Mouse (Mus musculus): ENCODE measurements at regions not wholly inside any gene's neighbourhood (a gene's known extent, or its start where the extent isn't known, plus 50 kb on each side); places are given as distances from the start of the nearest gene placed in this dataset.

DNA sequence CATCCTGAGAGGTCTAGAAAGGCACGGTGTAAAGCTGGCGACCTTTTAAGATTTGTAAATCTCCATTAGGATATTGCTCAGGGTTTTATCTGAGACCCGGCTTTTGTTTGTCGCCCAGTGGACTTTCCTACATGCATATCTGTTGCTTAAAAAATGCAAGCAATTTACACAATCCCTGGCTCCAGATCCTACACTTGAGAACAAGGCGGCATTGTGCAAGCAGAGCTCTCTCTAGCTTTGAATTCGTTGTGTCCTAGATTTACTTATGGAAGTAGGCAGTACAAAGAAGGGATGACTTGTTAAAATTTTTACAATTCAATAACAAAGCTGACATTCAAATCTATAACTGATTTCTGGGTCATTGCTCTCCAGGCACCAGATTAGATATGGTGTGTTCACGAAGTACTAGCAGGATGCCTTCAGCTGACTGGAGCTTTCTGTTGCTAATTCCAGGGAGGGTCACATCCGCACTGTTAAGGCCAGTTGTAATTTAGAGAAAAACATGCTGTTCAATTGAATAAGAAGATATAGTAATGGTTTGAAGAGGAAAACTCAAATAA is 62.2 kb upstream of the Teddm2 start:
- no peak overlapping the region for H3K4me3 ChIP-seq (ENCODE audit: low read depth, low read length)
- 39% methylated on average over 8 of the region's 8 CpGs for WGBS
- H3K27ac ChIP-seq (ENCODE audit: low read depth, low read length) = no peak overlapping the region
- no peaks in the 10 kb centered on the region for H3K9me3 ChIP-seq (ENCODE audit: control insufficient read depth)
- no peak overlapping the region for H3K9ac ChIP-seq (ENCODE audit: low read depth, low read length)
- H3K4me2 ChIP-seq (replicated peaks; ENCODE audit: low read depth) = no peak overlapping the region
- TF ChIP-seq CTCF (IDR thresholded peaks at IDR 0.05; ENCODE audit: low read depth) = no peak
- H3K4me1 ChIP-seq (replicated peaks; ENCODE audit: control insufficient read depth, insufficient read depth, low read length) = no peaks in the 10 kb centered on the region
- H3K36me3 ChIP-seq (ENCODE audit: control insufficient read depth, insufficient read depth) = no peaks in the 10 kb centered on the region
- no peaks in the 10 kb centered on the region for H3K27me3 ChIP-seq (replicated peaks; ENCODE audit: control insufficient read depth, insufficient read depth, low read length)
- no peak for ATAC-seq

DNA sequence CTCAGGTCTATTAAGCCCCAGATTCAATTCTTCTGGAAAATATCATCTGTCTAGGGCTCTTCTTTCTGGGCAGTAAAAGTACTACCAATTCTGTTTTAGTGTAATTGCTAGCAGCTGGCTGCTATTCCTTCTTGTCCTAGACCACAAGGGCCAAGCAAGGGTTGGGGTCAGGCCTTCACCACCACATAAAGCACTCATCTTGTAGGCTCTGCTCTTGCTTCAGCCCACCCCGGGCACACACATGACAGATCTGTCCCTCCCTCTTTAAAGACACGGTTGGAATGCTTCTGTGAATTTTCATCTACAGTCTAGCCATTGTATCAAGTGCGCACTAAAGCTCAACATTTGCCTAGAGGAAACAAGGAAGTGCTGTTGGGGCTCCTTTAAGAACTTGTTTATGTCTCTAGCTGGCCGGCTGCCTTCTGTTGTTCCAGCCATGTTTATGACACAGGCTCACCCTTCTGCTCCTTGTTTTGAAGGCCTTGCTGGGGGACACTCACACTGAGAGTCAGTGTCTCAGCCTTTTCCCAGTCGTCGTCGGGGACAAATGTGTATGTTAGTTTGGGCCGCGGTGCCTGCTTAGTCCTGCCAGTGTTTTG is 63.8 kb upstream of the Teddm2 start:
- Histone ChIP-seq H3K9ac (ENCODE audit: low read depth, low read length) (no peak overlapping the region), H3K27ac (ENCODE audit: low read depth, low read length) (0 out of 2 replicates have a peak overlapping the region, but pooled peaks have one; percentile 54), H3K36me3 (ENCODE audit: control insufficient read depth, insufficient read depth) (no peaks in the 10 kb centered on the region), H3K4me1 (replicated peaks; ENCODE audit: control insufficient read depth, insufficient read depth, low read length) (no peaks in the 10 kb centered on the region), H3K9me3 (ENCODE audit: control insufficient read depth) (no peaks in the 10 kb centered on the region), H3K27me3 (replicated peaks; ENCODE audit: control insufficient read depth, insufficient read depth, low read length) (no peaks in the 10 kb centered on the region), H3K4me2 (replicated peaks; ENCODE audit: low read depth) (no peak overlapping the region), H3K4me3 (ENCODE audit: low read depth, low read length) (no peak overlapping the region)
- WGBS = 53% methylated on average over 9 of the region's 9 CpGs
- ATAC-seq = no peak
- no peak for TF ChIP-seq CTCF (IDR thresholded peaks at IDR 0.05; ENCODE audit: low read depth)

GRCm38 (mm10) chr1:153969401-153969800 is 69.4 kb upstream of the Teddm2 start:
- no peak for TF ChIP-seq CTCF (IDR thresholded peaks at IDR 0.05; ENCODE audit: low read depth)
- no peak for ATAC-seq
- WGBS = 63% methylated on average over 4 of the region's 4 CpGs

DNA sequence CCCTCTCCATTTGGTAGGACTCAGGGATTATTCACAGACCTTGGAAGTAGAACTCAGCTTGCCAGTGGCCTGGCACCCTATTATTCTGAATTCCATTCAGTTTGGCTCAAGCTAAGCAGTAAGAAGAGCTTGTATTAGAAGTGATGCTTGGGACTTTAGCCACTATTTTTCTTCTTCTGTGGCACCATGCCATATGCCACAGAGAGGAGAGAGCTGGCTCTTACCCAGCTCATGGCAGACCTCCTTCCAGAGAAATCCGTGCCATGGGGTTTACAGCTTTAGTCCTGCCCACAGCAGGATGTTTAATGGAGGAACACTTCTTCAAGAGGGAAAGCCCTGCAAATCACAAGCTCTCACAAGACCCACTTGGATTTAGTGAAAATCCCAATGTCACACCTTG is 74.3 kb upstream of the Teddm2 start:
- H3K9me3 ChIP-seq (ENCODE audit: control insufficient read depth) = no peaks in the 10 kb centered on the region
- no peak for ATAC-seq
- H3K4me3 ChIP-seq (ENCODE audit: low read depth, low read length) = no peak overlapping the region
- H3K27me3 ChIP-seq (replicated peaks; ENCODE audit: control insufficient read depth, insufficient read depth, low read length) = no peaks in the 10 kb centered on the region
- H3K4me2 ChIP-seq (replicated peaks; ENCODE audit: low read depth) = no peak overlapping the region
- 67% methylated on average over 1 of the region's 1 CpGs for WGBS
- no peaks in the 10 kb centered on the region for H3K36me3 ChIP-seq (ENCODE audit: control insufficient read depth, insufficient read depth)
- TF ChIP-seq CTCF (IDR thresholded peaks at IDR 0.05; ENCODE audit: low read depth) = no peak
- no peak overlapping the region for H3K27ac ChIP-seq (ENCODE audit: low read depth, low read length)
- H3K4me1 ChIP-seq (replicated peaks; ENCODE audit: control insufficient read depth, insufficient read depth, low read length) = no peaks in the 10 kb centered on the region
- no peak overlapping the region for H3K9ac ChIP-seq (ENCODE audit: low read depth, low read length)

More at GRCm38 (mm10) chr1:153969401-153969800, 69.4 kb upstream of the Teddm2 start:
- Histone ChIP-seq H3K4me2 (replicated peaks; ENCODE audit: low read depth) (no peak overlapping the region), H3K27me3 (replicated peaks; ENCODE audit: control insufficient read depth, insufficient read depth, low read length) (no peaks in the 10 kb centered on the region), H3K4me3 (ENCODE audit: low read depth, low read length) (no peak overlapping the region), H3K9me3 (ENCODE audit: control insufficient read depth) (no peaks in the 10 kb centered on the region), H3K27ac (ENCODE audit: low read depth, low read length) (no peak overlapping the region), H3K9ac (ENCODE audit: low read depth, low read length) (no peak overlapping the region), H3K4me1 (replicated peaks; ENCODE audit: control insufficient read depth, insufficient read depth, low read length) (no peaks in the 10 kb centered on the region), H3K36me3 (ENCODE audit: control insufficient read depth, insufficient read depth) (no peaks in the 10 kb centered on the region)

- ATAC-seq = no peak
- Histone ChIP-seq H3K4me2 (replicated peaks; ENCODE audit: low read depth) (no peak overlapping the region), H3K4me3 (ENCODE audit: low read depth, low read length) (no peak overlapping the region), H3K9me3 (ENCODE audit: control insufficient read depth) (no peaks in the 10 kb centered on the region), H3K27me3 (replicated peaks; ENCODE audit: control insufficient read depth, insufficient read depth, low read length) (no peaks in the 10 kb centered on the region), H3K36me3 (ENCODE audit: control insufficient read depth, insufficient read depth) (no peaks in the 10 kb centered on the region), H3K9ac (ENCODE audit: low read depth, low read length) (no peak overlapping the region), H3K27ac (ENCODE audit: low read depth, low read length) (no peak overlapping the region), H3K4me1 (replicated peaks; ENCODE audit: control insufficient read depth, insufficient read depth, low read length) (no peaks in the 10 kb centered on the region)
- WGBS = 58% methylated on average over 5 of the region's 5 CpGs
- no peak for TF ChIP-seq CTCF (IDR thresholded peaks at IDR 0.05; ENCODE audit: low read depth)
Observed at GRCm38 (mm10) chr1:153977963-153978726, 78.1 kb upstream of the Teddm2 start.

DNA sequence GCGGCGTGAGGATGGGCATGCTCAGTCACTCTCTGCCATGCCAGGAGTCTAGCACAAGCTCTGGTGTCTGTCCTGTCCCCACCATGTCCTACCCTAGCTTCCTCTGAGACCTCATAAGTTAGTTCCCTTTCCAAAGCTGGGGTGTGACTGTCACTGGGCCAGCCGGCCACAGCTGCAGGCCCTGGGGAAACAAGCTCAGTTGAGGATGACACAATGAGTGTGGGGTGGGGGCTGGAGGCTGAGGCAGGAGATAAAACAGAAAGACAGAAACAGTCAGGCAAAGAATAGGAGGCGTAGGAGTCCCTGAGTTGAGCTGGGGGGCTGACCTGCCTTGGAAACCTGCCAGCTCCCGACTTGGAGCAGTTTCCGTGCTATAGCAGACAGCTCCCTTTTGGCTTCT is 80.9 kb upstream of the Teddm2 start:
- Histone ChIP-seq H3K27ac (ENCODE audit: low read depth, low read length) (no peak overlapping the region), H3K4me3 (ENCODE audit: low read depth, low read length) (no peak overlapping the region), H3K27me3 (replicated peaks; ENCODE audit: control insufficient read depth, insufficient read depth, low read length) (no peaks in the 10 kb centered on the region), H3K4me1 (replicated peaks; ENCODE audit: control insufficient read depth, insufficient read depth, low read length) (no peaks in the 10 kb centered on the region), H3K36me3 (ENCODE audit: control insufficient read depth, insufficient read depth) (no peaks in the 10 kb centered on the region), H3K4me2 (replicated peaks; ENCODE audit: low read depth) (no peak overlapping the region), H3K9me3 (ENCODE audit: control insufficient read depth) (no peaks in the 10 kb centered on the region), H3K9ac (ENCODE audit: low read depth, low read length) (no peak overlapping the region)
- no peak for TF ChIP-seq CTCF (IDR thresholded peaks at IDR 0.05; ENCODE audit: low read depth)
- 67% methylated on average over 6 of the region's 6 CpGs for WGBS
- ATAC-seq = no peak

Measured in intestine, postnatal 0 days (tissue).